Mouse (Mus musculus) neural tube, embryonic 14.5 days (tissue): Measurements from ENCODE around the gene Hist1h2bf. TPM values are rescaled to one million over a fixed set of nuclear protein-coding genes. Genes with fewer than 3 reads are reported as not detected.
A peak's percentile ranks its signal among the peaks of the same experiment; 100 is the strongest.
"Not testable (repeated sequence)": the region's sequence is repeated elsewhere in the genome, so short reads cannot be mapped to it uniquely, and the experiment has no call there.

Source experiments
- ATAC-seq: fragments of 200-750 bp; cut with Nextera tagmentation; 2 replicates; pipeline ENCODE4 v1.8.0; 2017; ENCODE audit warnings: low read depth, mild to moderate bottlenecking, moderate TSS enrichment, moderate library complexity
- H3K27ac ChIP-seq: fragments of 300-500 bp; sonication (generic); 2 replicates; pipeline ENCODE4 v1.5.1; 2014; ENCODE audit warnings: low read depth, mild to moderate bottlenecking, control low read depth, low read length, moderate library complexity, mixed read lengths
- H3K27me3 ChIP-seq: fragments of 300-500 bp; sonication (generic); 2 replicates; pipeline ENCODE4 v1.6.1; 2014; ENCODE audit warnings: low read length; ENCODE audit not compliant: control insufficient read depth, insufficient read depth
- H3K36me3 ChIP-seq: fragments of 300-500 bp; sonication (generic); 2 replicates; pipeline ENCODE4 v1.6.1; 2014; ENCODE audit warnings: low read length, mixed read lengths; ENCODE audit not compliant: control insufficient read depth, insufficient read depth
- H3K4me1 ChIP-seq: fragments of 300-500 bp; sonication (generic); 2 replicates; pipeline ENCODE4 v1.6.1; 2014; ENCODE audit warnings: low read length; ENCODE audit not compliant: control insufficient read depth, insufficient read depth
- H3K4me2 ChIP-seq: fragments of 300-500 bp; sonication (generic); 2 replicates; pipeline ENCODE4 v1.6.1; 2014; ENCODE audit warnings: mild to moderate bottlenecking, low read depth, low read length, control low read depth
- H3K4me3 ChIP-seq: fragments of 300-500 bp; sonication (generic); 2 replicates; pipeline ENCODE4 v1.5.1; 2014; ENCODE audit warnings: low read depth, low read length, control low read depth, mixed read lengths
- H3K9ac ChIP-seq: fragments of 300-500 bp; sonication (generic); replicated peaks from 2 replicates; pipeline ENCODE4 v1.6.1; 2014; ENCODE audit warnings: low read depth, mild to moderate bottlenecking, control low read depth, low read length, mixed read lengths
- H3K9me3 ChIP-seq: fragments of 300-500 bp; sonication (generic); 2 replicates; pipeline ENCODE4 v1.6.1; 2016; ENCODE audit warnings: low read length; ENCODE audit not compliant: control insufficient read depth
- WGBS: fragments of 180-500 bp; shearing (Covaris S2); extraction: QIAGEN DNeasy Blood & Tissue Kit; methylation state at CpG from one replicate; pipeline ENCODE4 v1.1.7; 2014; 5-methylcytosine and 5-hydroxymethylcytosine counted together
- polyA plus RNA-seq: library from polyadenylated mRNA; unstranded; fragments of >200 nt; fragmentation: Nextera tagmentation; extraction: Ambion mirVana; gene quantifications from 2 replicates; pipeline ENCODE4 v1.2.1, GENCODE M21; 2014

The Hist1h2bf gene
- polyA plus RNA-seq, 1 experiment from 2014 or later, result not detected

- no peaks in the 10 kb centered on the region for H3K36me3 ChIP-seq
- H3K27ac ChIP-seq, result peak overlapping the region; percentile 41
- no peaks in the 10 kb centered on the region for H3K27me3 ChIP-seq
- peak overlapping the region; percentile 52 for H3K9ac ChIP-seq
- ATAC-seq, result no peak
- WGBS, result 5% methylated on average over 6 of the region's 6 CpGs
- peaks cover 23% of the 10 kb centered on the region for H3K4me1 ChIP-seq
- peak overlapping the region; percentile 43 for H3K4me3 ChIP-seq
- no peaks in the 10 kb centered on the region for H3K9me3 ChIP-seq
- H3K4me2 ChIP-seq, result peak overlapping the region; percentile 92
Observed at GRCm38 (mm10) chr13:23582219-23583056, 8.4 kb upstream of the Hist1h2bf start.

DNA sequence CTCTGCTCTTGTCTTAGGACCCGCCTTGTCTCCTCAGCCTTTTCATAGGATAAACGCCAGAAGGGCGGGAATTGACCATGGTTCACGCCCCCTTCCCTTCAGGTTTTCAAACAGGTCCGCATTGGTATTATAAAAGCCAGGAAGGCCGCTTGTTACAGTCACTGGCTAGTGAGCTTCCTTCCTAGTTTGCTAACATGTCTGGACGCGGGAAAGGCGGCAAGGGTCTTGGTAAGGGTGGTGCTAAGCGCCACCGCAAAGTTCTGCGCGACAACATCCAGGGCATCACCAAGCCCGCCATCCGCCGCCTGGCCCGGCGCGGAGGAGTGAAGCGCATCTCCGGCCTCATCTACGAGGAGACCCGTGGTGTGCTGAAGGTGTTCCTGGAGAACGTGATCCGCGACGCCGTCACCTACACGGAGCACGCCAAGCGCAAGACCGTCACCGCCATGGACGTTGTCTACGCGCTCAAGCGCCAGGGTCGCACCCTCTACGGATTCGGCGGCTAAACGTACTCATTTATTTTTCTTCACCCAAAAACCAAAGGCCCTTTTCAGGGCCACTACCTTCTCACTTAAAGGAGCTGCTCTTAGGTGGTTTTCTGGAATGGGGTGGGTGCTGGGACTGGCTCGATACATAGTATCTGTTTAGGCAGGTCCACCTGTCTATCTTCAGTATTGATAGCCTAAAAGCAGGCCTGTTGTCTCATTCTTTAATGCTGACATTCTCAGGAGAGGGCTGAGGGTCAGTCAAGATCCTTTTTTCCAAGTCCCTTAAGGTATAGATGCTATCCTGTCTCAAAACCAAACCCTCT lies 7.6 kb upstream of the Hist1h2bf start, which contains the start of gene Hist1h4d:
Hist1h4d (plus strand) TSS at position 191 of the 811 bp plus-strand sequence.
- H3K9ac ChIP-seq, result peak within 1 kb of the TSS; percentile 52
- H3K4me2 ChIP-seq, result peak within 1 kb of the TSS; percentile 92
- WGBS, result under 1% methylated on average over 43 of the region's 43 CpGs
- H3K4me3 ChIP-seq, result peak within 1 kb of the TSS; percentile 43
- peak; percentile 92 for ATAC-seq
- H3K36me3 ChIP-seq, result no peaks in the 10 kb centered on the region
- peaks cover 26% of the 10 kb centered on the region for H3K4me1 ChIP-seq
- H3K27me3 ChIP-seq, result no peaks in the 10 kb centered on the region
- no peaks in the 10 kb centered on the region for H3K9me3 ChIP-seq
- H3K27ac ChIP-seq, result peak within 1 kb of the TSS; percentile 41

DNA sequence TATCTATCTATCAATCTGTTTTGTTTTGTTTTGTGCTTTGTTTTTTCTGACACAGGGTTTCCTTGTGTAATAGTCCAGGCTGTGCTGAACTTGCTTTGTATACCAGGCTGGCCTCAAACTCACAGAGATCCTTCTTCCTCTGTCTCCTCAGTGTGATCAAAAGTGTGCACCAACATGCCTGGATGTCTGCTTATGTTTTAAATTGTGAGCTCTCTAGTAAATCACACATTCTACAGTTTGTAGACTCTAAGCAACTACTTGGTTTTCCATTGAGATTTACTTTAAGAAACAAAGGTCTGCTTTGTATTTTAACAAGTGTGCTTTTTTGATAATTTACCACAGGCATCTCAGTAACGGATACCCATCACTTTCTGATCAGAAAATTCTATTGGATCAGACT lies 3.8 kb upstream of the Hist1h2bf start:
- H3K4me1 ChIP-seq, result peaks cover 31% of the 10 kb centered on the region
- WGBS, result 95% methylated on average over 1 of the region's 1 CpGs
- ATAC-seq, result no peak

DNA sequence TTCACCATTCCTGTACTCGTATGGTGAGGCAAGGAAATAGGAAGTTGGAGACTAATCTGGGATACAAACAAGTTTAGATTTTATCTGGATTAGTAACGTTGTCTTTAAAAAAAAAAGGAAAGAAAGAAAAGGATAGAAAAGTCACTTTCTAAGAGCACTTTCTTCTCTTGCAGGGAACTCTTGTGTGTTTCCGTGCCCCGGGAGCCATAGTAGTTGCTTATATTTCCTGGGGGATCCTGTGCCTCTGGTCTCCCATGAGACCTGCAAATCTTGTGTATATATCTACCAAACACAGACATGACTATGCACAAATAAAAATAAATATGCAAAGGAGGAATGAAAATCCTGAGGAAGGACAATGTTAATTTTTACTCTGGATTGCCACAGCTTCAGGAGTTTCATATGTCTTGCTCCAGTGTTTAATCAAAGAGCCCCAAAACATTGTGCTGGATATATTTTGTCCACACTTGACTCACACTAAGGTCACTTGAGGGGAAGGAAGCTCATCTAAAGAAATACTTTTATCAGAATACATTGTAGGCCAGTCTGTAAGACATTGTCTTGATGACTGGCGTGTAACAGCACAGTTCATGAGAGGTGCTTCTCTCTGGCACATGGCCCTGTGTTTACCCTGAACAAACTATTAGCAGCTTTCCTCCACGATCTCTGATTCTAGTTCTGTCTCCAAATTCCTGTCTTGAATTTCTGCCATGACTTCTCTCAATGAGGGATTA lies 3.1 kb upstream of the Hist1h2bf start:
- Histone ChIP-seq H3K36me3 (no peaks in the 10 kb centered on the region), H3K4me3 (peak overlapping the region; percentile 32; the same call in 1 of the 2 replicates), H3K9me3 (no peaks in the 10 kb centered on the region), H3K4me1 (peaks cover 33% of the 10 kb centered on the region), H3K27ac (no peak overlapping the region), H3K27me3 (no peaks in the 10 kb centered on the region), H3K9ac (no peak overlapping the region), H3K4me2 (peak overlapping the region; percentile 62; the same call in 1 of the 2 replicates)
- ATAC-seq, result no peak
- WGBS, result 59% methylated on average over 6 of the region's 6 CpGs

More for the DNA sequence above, 3.8 kb upstream of the Hist1h2bf start:
- Histone ChIP-seq H3K4me3 (no peak overlapping the region), H3K27me3 (no peaks in the 10 kb centered on the region), H3K9ac (no peak overlapping the region), H3K9me3 (no peaks in the 10 kb centered on the region), H3K36me3 (no peaks in the 10 kb centered on the region), H3K4me2 (no peak overlapping the region), H3K27ac (no peak overlapping the region)

GRCm38 (mm10) chr13:23576351-23576881 lies 2.4 kb upstream of the Hist1h2bf start:
- no peak overlapping the region for H3K27ac ChIP-seq
- no peaks in the 10 kb centered on the region for H3K36me3 ChIP-seq
- H3K4me1 ChIP-seq, result peaks cover 32% of the 10 kb centered on the region
- WGBS, result 7% methylated on average over 7 of the region's 7 CpGs
- H3K9ac ChIP-seq, result peak overlapping the region; percentile 46
- no peak for ATAC-seq
- no peaks in the 10 kb centered on the region for H3K9me3 ChIP-seq
- peak overlapping the region; percentile 32 for H3K4me3 ChIP-seq
- H3K27me3 ChIP-seq, result no peaks in the 10 kb centered on the region
- peak overlapping the region; percentile 62 for H3K4me2 ChIP-seq

DNA sequence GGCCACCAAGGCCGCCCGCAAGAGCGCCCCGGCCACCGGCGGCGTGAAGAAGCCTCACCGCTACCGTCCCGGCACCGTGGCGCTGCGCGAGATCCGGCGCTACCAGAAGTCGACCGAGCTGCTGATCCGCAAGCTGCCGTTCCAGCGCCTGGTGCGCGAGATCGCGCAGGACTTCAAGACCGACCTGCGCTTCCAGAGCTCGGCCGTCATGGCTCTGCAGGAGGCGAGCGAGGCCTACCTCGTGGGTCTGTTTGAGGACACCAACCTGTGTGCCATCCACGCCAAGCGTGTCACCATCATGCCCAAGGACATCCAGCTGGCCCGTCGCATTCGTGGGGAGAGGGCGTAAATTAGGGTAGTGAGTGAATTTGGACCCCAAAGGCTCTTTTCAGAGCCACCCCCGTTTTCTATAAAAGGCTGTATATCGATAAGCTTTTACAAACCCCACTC lies 1.9 kb upstream of the Hist1h2bf start:
- peak overlapping the region; percentile 46 for H3K9ac ChIP-seq
- not testable (repeated sequence) for H3K9me3 ChIP-seq, H3K27me3 ChIP-seq, ATAC-seq, H3K27ac ChIP-seq, H3K36me3 ChIP-seq
- peak overlapping the region; percentile 62 for H3K4me2 ChIP-seq
- H3K4me3 ChIP-seq, result peak overlapping the region; percentile 32
- WGBS, result under 1% methylated on average over 11 of the region's 40 CpGs
- H3K4me1 ChIP-seq, result peaks cover 32% of the 10 kb centered on the region

DNA sequence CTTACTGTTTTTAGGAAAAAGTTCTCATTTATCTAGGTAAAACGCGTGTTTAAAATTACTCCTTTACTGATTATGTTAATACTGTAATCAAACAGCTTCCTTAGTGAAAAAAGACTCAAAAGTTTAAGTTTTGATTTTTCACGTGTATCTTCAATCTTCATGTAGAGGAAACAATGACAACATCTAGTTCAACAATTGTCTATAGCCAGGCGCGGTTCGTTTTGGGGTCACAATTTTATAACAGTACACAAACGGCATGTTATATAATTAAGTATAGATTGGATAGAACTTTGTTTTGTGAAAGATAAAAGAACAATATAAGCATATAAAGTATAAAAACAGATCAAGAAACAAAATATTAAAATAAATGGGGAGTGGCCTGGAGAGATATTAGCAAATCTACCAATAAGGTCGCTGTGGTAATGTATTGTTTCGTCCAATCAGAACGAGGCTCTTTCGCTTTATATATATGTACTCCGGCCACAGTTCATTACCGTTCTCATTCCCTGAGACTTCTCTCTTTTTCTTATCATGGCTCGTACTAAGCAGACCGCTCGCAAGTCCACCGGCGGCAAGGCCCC lies 1.4 kb upstream of the Hist1h2bf start, which contains the start of gene Hist1h3d:
Hist1h3d (plus strand) TSS at position 493 of the 581 bp plus-strand sequence.
- Histone ChIP-seq H3K27ac (no peak within 1 kb of the TSS), H3K4me2 (peak within 1 kb of the TSS; percentile 62), H3K4me1 (peaks cover 33% of the 10 kb centered on the region), H3K36me3 (no peaks in the 10 kb centered on the region), H3K9me3 (no peaks in the 10 kb centered on the region), H3K9ac (peak within 1 kb of the TSS; percentile 46), H3K27me3 (no peaks in the 10 kb centered on the region), H3K4me3 (peak within 1 kb of the TSS; percentile 32)
- ATAC-seq, result peak; percentile 53
- WGBS, result under 1% methylated on average over 18 of the region's 18 CpGs

GRCm38 (mm10) chr13:23574546-23575170 lies 662 bp upstream of the Hist1h2bf start:
- Histone ChIP-seq H3K4me1 (peaks cover 38% of the 10 kb centered on the region), H3K27ac (peak overlapping the region; percentile 75; the same call in 1 of the 2 replicates), H3K4me3 (peak overlapping the region; percentile 25), H3K4me2 (peak overlapping the region; percentile 73)
- not testable (repeated sequence) for H3K36me3 ChIP-seq, ATAC-seq, H3K9ac ChIP-seq, H3K27me3 ChIP-seq, H3K9me3 ChIP-seq
- 1% methylated on average over 5 of the region's 39 CpGs for WGBS
